Mouse (Mus musculus): ENCODE results near the gene Gm45753. TPM values are rescaled to one million over a fixed set of nuclear protein-coding genes. Genes with fewer than 3 reads are reported as not detected.

The Gm45753 gene
- total RNA-seq, 2 experiments from 2014 or later = not detected

DNA sequence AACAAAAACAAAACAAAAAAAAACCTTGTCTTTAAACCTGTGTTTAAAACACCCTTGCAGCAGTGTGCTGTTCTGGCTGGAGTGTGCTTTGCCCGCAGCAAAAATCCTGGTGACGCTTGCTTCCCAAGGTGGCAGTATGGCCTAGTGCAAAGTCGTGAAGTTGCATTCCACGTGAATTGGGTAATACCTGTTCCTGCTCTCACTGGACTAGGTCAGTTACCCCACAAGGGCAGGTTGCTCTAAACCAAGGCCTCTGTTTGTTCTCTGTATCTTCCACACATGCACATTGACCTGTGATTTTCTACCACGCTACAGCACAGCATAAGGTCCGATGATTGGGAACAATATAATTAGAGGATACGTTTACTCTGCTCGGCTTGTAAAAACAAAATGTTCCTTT lies 26.6 kb downstream of the Gm45753 start:
- ATAC-seq (replicated peaks; ENCODE audit: low FRiP score, poor library complexity, severe bottlenecking) = no peak

DNA sequence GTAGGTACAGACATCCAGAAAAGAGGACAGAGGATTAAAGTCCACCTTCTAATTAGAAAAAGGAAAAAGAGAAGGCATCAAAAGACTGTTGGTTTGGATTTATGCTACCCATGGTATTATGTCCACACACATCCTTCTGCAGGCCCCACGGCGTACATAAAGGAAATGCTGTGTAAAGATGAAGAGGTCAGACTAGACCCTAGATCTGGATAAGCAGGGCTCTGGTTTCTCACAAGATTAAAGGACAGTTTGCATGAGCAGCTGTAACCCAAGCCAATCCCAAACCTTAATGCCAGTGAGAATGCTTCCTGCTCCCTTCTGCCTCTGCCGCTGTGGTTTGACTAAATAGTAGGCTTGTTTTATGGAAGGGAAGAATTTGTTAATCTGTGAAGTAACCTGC lies 30.8 kb downstream of the Gm45753 start:
- ATAC-seq (replicated peaks; ENCODE audit: low FRiP score, poor library complexity, severe bottlenecking) = no peak

DNA sequence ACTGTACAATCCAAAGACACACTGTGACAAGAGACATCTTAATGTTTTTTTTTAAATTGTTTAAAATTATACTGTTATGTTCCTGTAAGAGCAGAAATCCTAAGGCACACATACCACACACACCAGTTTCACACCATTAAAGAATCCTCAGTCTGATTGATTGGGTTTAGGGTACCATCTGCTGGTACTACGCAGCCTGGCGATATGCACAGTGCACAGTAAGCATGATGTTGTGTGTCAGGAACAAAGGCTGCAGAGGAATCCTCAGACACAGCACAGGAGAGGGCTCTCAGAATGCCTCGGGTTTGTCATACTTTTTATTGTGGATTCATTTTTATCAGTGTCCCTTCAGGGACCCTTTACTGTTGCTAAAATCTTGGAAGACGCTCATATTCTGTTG lies 33.9 kb downstream of the Gm45753 start:
- ATAC-seq (replicated peaks; ENCODE audit: low FRiP score, poor library complexity, severe bottlenecking) = no peak

DNA sequence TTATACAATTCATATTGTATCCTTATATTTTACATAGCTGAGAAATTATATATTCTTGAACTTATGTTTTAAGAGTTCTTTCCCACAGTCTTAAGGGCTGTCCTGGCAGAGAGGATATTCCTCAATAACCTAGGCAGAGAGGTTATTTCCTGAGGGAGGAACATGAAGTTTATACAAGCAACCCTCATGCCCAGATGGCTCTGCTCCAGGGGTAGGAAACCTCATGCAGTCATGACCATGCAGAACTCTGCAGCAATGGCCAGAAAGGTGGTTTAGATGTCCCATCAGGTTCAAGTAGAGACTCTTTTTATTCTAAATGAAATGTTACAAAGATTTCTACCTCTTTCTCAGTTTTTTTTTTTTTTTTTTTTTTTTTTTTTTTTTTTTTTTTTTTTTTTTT lies 39.2 kb downstream of the Gm45753 start:
- no peak for ATAC-seq (replicated peaks; ENCODE audit: low FRiP score, poor library complexity, severe bottlenecking)

DNA sequence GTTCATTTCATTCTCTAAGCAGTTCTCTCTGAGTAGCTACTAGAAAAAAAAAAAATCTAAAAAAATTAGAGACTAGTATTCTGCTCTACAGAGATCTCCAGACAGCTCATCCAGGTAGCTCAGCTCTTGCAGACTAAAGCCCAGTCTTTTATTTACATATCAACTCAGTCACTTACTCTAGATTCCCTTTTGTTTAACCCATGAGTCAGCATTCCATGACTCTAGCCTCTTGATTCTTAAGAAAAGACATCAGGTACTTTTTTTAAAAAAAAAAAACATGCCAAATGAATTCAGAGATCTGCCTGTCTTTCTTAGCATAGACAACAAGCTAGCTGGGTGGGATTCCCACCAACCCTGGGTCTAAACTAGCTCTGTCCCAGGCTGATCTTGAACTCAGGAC lies 39.8 kb downstream of the Gm45753 start:
- ATAC-seq (replicated peaks; ENCODE audit: low FRiP score, poor library complexity, severe bottlenecking) = no peak

DNA sequence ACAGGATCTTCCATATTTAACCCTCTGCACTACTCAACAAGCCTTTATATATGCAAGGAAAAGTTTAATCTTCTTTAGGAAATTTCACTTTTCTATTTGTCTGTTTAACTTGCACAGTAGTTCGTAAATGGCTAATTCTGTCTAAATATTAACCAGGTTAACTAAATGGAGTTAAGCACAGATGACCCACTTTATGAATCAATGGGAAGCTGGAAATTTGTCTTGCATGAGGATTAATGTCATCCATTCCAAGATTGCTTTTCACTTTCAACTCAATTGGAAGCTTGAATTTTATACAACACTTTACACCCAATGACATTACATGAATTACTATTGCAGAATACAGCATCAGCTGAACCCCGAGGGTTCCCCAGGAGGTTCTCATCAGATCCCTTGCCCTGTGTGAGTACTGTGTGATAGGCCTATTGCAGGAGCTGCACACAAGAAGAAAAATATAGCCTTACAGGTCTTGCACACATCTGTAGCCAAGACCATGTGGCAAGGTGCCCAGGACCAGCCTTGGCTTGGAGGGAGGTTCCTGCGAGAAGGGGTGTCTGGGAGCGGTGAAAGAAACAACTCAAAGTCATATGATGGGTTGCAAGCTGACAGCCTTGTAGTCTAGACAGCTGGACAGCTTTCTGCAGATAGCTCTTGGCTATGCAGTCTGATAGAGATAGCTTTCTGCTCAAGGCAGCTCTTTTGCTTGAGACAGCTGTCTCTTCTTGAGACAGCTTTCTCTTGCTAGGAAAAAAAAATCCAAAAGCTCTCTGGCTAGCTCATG lies 40.5 kb downstream of the Gm45753 start:
- ATAC-seq (replicated peaks; ENCODE audit: low FRiP score, poor library complexity, severe bottlenecking) = no peak

DNA sequence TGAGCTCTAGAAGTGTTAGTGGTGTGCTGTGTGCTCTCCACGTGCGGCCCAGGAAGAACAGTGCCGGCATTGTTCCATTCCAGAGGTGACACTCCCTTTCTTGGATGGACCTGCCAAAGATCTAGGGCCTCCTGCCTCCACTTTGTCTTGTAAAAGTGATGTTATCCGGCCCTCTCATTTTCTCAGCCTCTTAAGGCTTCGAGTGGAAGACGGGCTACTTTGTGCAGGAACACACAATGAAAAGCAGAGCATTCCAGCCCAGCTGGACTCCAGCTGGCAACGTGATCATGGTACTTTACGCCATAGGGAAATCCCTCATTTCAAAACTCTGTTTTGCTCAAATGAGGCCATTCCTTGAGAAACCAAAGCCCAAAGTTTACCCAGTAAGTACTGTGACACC lies 41.3 kb downstream of the Gm45753 start:
- ATAC-seq (replicated peaks; ENCODE audit: low FRiP score, poor library complexity, severe bottlenecking) = no peak

DNA sequence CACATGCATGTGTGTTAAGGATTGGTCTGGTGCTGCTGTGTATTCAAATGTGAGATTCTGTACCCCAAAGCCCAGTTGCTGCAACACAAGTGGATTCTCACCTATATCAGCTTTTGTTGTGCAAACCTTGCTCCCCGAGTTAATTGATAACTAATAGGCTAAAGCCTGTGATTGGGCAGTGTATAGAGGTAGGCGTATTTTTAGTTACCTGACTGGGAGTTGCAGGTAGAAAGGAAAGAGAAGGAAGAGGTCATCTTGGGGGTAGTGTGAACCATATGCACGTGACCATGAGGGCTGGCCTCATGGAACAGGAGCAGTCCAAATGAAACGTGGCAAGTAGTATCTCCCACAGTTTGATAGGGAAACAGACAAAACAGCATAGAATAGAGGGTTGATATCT lies 43.3 kb downstream of the Gm45753 start:
- ATAC-seq (replicated peaks; ENCODE audit: low FRiP score, poor library complexity, severe bottlenecking) = no peak

DNA sequence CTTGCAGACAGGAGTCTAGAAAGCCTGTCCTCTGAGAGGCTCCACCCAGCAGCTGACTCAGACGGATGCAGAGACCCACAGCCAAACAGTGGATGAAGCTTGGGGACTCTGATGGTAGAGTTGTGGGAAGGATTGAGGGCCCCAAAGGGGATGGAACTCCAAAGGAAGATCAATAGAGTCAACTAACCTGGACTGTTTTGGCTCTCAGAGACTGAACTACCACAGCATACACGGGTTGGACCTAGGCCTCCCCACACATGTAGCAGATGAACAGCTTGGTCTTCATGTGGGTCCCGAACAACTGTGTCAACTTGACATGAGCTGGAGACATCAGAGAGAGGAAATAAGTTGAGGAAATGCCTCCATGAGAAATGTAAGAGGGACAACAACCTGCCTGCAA lies 45.4 kb downstream of the Gm45753 start:
- no peak for ATAC-seq (replicated peaks; ENCODE audit: low FRiP score, poor library complexity, severe bottlenecking)

DNA sequence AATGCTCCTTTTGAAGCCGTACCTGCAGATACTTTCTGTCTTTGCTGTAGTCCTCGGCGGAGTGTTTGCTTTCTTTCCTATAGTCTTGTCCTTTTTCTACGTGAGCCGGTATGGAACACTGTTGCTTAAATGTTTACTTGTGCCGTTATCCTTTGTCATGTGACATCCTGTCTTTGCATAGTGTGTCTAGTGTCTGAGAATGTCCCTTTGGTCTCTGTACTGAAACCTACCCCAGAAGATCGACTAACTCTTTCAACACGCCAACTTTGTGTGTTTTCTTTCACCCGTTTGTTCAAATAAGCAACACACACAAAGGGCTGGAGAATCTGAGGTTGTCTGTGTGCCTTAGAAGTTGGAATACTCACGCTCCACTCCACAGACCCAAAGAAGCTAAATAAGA lies 46.3 kb downstream of the Gm45753 start, which contains the start of gene F11:
Gene F11 (minus strand): TSS at position 112 of the 400 bp plus-strand sequence.
- ATAC-seq (replicated peaks; ENCODE audit: low FRiP score, poor library complexity, severe bottlenecking) = no peak

DNA sequence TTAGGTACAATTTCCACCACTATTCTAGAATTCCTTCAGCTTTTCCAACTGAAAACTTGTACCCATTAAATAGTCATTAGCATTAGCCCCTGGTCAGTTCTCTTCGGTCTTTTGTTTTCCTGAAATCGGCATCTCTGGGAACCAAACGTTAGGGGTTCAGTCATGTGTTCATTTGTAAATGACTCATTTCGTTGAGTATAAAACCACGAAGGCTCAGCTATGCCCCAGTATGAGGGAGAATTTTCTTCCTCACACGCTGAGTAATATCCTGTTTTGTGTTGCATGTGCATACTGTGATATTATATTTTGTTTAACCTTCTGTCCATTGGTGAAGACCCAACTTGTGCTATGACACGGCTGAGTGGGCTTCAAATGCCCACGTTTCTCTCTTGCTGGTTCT lies 49.8 kb downstream of the Gm45753 start:
- ATAC-seq (replicated peaks; ENCODE audit: low FRiP score, poor library complexity, severe bottlenecking) = no peak

DNA sequence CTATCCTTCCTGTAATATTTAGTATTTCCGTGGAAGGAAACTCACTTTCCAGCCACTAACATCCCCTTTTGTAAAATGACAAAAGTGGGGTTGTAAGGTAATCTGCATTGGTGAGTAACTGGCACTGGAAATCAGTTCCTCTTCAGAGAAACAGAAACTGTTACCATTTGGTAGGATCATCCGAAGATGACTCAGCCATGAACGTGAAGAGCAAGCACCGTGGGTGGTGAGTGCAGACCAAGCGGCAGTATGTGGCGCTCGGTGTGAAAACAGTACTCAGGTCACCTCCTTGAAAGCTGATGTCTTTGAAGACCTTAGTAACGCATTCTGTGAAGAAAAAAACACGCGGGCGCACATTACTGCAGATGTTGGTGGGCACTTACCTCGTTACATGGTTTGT lies 53.2 kb downstream of the Gm45753 start:
- ATAC-seq (replicated peaks; ENCODE audit: low FRiP score, poor library complexity, severe bottlenecking) = no peak

DNA sequence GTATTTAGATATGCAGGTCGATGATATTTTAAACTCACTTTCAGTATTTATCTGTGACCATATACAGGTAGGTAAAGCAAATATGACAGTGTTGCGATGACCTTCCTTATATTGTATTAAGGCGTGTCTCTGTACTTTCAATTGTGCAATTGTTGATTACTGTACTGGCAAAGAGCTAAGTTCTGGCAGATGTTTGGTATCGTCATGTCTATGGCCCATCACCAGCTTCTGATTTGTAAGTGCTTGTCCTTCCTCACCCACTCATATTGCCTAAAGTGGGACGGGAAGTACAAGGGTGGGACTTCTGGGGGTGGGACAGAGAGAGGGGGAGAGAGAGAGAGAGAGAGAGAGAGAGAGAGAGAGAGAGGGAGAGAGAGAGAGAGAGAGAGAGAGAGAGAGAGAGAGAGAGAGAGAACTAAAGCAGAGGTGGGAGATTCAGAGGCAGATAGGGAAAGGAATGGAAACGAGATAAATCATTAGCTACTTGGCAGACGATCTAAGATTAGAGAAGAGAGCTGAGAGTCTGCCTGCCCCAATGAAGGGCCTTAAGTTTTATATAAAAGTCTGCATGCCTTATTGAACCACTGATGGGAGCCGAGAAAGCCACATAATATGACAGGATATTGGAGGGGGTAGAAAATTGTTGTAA lies 53.9 kb downstream of the Gm45753 start:
- no peak for ATAC-seq (replicated peaks; ENCODE audit: low FRiP score, poor library complexity, severe bottlenecking)

DNA sequence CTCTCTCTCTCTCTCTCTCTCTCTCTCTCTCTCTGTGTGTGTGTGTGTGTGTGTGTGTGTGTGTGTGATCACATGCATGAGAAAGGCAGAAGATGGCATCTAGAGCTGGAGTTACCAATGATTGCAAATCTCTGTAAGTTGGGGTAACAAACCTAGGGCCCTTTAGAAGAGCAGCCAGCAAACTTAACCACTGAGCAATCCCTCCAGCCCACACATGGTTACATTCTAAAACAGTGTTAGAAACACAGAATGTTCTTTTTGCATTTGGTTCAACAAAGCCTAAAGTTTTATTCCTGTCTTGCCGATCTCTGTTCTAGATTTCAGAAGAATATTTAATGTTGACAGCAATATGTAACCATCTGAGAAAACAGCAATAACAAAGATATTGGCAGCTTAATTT lies 54.7 kb downstream of the Gm45753 start:
- no peak for ATAC-seq (replicated peaks; ENCODE audit: low FRiP score, poor library complexity, severe bottlenecking)

DNA sequence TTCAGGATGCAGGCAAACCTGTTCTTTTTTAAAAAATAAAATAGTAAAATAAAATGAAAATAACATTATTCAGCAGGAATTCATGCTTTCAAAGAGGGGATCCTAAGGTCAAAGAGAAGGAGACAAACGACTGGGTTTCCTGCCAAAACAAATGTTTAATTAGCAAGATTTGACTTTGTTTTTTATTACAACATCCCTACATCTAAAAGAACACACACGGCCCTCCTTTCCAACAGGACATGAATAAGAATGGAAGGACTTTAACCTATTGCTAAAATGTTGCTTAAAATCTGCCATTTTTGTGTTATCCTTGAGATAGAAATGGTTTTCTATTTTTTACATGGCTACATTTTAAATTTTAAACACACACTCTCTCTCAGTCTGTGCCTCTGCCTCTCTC lies 55.2 kb downstream of the Gm45753 start:
- no peak for ATAC-seq (replicated peaks; ENCODE audit: low FRiP score, poor library complexity, severe bottlenecking)

DNA sequence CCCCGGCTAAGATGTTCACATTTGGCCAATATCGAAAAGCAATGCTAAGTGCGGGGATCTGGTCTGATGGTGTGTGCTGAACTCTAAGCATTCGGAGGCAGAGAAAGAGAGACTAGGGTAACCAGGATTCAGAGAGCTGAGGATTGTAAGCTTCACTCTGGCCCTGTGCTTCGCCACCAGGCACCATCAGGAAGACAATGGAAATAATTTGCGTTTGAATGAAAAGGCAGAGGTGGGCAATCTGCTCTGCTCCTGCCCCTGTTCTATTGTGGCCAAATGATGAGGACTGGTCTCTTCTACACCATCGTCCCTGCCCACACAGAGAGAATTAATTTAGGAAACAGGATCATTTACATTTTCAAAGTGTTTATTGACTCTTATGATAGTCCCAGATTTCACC lies 62.0 kb downstream of the Gm45753 start:
- no peak for ATAC-seq (replicated peaks; ENCODE audit: low FRiP score, poor library complexity, severe bottlenecking)

DNA sequence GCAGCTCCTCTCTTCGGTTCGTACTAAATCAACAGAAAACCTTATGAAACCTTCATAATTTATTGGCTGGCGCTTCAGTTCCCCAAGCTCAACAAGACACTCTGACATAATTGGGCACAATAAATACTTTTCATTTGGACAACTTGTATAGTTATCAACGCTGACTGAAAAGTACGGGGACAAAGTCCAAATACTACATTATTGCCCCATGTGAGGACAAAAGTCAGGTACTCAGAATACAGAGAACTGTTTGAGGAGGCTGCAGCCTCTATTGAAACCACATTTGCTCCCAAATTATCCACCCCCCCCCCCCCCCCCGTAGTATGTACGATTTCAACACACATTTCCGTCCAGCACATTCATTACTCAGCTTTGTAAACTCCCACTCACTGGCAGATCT lies 68.9 kb downstream of the Gm45753 start:
- no peak for ATAC-seq (replicated peaks; ENCODE audit: low FRiP score, poor library complexity, severe bottlenecking)

DNA sequence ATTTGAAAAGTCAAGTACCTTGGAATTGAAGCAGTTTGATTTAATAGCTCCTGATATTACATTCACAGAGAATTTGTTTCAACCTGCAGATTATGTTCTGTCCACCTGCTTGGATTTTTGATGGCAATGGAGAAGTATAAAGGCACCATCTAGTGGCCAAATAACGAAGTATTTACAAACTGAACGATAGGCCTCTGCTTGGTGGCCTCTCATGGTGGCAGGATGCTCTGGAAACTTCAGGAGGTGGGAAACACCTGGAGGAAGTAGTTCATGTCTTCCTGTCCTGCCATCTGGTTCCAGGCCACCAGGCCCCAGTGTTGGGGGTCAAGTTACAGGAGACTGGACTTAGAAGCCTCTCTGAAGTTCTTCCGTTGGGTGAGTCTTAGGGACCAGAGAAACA lies 70.0 kb downstream of the Gm45753 start:
- ATAC-seq (replicated peaks; ENCODE audit: low FRiP score, poor library complexity, severe bottlenecking) = no peak

DNA sequence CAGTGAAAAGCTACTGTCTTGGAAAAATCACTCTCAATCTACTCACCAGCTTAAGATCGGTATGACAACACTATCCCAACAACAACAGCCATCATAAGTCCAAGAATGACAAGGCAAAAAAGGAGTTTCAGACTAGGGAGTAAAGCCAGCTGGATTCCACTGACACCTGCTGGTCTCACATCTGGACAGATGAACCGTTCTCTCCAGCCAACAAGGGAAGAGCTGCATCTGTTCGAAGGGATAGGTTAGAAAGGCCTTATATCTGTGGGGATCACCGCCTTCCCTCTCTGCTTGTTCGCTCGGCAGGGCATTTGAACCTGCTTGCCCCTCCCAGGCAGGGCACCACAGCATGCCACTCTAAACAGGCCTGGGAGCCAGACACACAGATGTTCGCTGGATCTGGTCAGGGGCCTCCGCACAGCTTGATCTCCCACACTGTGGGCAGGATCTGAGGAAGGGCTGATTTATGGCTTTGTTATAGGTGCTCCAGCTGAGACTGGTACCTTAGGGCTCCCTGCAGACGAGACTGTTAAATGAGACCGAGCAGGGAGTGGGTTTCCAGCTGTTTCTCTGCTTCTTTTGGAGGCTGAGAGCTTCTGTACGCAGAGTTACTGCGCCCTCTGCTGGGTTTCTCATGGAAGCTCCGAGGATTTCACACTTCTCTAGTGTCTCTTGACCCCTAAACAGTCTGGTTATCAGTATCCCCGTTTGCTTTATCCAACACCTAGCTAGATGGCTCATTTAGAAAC lies 71.9 kb downstream of the Gm45753 start:
- ATAC-seq (replicated peaks; ENCODE audit: low FRiP score, poor library complexity, severe bottlenecking) = no peak

DNA sequence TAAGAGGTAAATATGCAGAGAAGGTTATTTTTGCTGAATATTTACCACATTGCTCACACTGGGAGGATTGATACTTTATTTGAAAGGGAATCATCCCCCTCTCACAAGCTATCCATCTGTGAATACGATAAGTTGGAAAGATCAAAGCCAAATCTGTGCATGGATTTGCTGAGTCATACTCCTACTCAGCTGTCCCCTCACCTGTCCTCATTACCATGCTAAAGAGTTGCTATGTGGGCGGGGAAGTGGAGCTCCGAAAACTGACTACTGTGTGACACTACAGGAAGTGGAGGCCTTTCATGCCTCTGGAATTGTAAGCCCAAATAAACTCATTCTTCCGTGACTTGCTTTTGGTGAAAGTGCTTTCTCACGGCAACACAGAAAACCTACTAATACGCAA lies 73.0 kb downstream of the Gm45753 start:
- ATAC-seq (replicated peaks; ENCODE audit: low FRiP score, poor library complexity, severe bottlenecking) = no peak

DNA sequence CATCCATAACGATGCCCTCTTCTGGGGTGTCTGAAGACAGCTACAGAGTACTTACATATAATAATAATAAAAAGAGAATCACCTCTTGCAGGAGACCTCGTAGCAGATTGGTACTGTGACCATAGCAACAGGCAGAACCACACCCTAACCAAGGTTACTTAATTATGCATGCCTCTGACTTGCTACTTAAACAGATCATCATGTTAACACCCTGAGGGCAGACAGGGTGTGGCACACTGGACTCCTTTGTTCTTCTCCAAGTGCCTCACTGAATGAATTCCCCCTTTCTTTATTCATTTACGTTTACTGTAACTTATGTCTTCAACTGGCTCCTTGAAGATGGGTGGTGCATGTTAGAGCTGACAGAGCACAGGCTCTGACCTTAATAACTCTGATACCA lies 75.0 kb downstream of the Gm45753 start:
- ATAC-seq (replicated peaks; ENCODE audit: low FRiP score, poor library complexity, severe bottlenecking) = no peak

Measured in erythroid progenitor cell, adult 5-6 weeks (primary cell).